17 mouse cellular contexts compared by ENCODE assay signal in the genomic region with DNA sequence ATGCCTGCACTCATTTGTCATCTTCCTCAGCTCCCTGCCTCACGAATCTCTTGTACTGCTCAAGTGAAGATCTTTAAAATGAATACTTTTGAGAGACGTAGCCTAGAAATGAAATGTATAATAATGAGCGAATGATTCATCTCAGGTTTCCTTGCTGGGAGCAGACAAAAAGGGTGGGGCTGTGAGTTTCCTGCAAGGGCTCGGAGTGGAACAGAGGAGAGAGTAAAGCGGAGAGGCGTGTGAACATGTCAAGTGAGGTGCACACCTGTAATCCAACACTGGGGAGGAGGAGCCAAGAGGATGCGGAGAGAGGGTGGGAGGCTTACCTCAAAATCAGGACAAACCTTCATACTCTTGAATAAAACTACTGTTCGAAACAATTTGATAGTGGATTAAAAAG. TPM values are rescaled to one million over a fixed set of nuclear protein-coding genes. Genes with fewer than 3 reads are reported as not detected.
DNase-seq lines count a peak whose midpoint lies in the region; ATAC-seq and TF ChIP-seq lines count a peak whose summit lies in the region.
"Had no signal": no experiment of that assay in that cellular context is flagged by ENCODE, and none has a peak within 500 bp of the region (broad histone marks: within the 10 kb centered on the region; RNA-seq: fewer than 3 reads in every experiment).

No protein-coding gene starts in this region.

- H3K4me2 ChIP-seq in kidney, embryonic 14.5 days (replicated peaks; ENCODE audit: low read depth, low read length), result no peak overlapping the region
- H3K4me2 ChIP-seq: neural tube, embryonic 12.5 days had no signal

- ATAC-seq in frontal cortex, adult (ENCODE audit: low TSS enrichment), result peak; percentile 48; the same call in 1 of the 2 replicates
- ATAC-seq in kidney, embryonic 14.5 days (ENCODE audit: low FRiP score, low TSS enrichment), result peak; percentile 76; the same call in 1 of the 2 replicates
- ATAC-seq: hindbrain, embryonic 16.5 days; midbrain, embryonic 16.5 days had no signal

- no peaks in the 10 kb centered on the region for H3K9me3 ChIP-seq in kidney, embryonic 14.5 days (ENCODE audit: control insufficient read depth, low read length)
- H3K9me3 ChIP-seq: neural tube, embryonic 12.5 days had no signal

- H3K4me1 ChIP-seq in kidney, embryonic 14.5 days (ENCODE audit: control insufficient read depth, insufficient read depth, low read length), result no peaks in the 10 kb centered on the region
- peaks cover 6% of the 10 kb centered on the region; the same call in 1 of the 2 replicates for H3K4me1 ChIP-seq in embryonic fibroblast, embryonic 13.5 days (ENCODE audit: control insufficient read depth, insufficient read depth, low read length)
- H3K4me1 ChIP-seq: neural tube, embryonic 12.5 days had no signal

- H3K27me3 ChIP-seq in kidney, embryonic 14.5 days (ENCODE audit: control insufficient read depth, insufficient read depth, low read length), result no peaks in the 10 kb centered on the region
- H3K27me3 ChIP-seq: neural tube, embryonic 12.5 days had no signal

- WGBS in kidney, embryonic 14.5 days, result 53% methylated on average over 8 of the region's 8 CpGs

- DNase-seq in frontal cortex, postnatal 36 days (ENCODE audit: low spot score in 2 of 2), result no peak
- DNase-seq in kidney, adult 11 months, result no peak
- peak; percentile 56 for DNase-seq in 3T3-L1 (ENCODE audit: low read depth, low spot score)
- no peak for DNase-seq in gastrocnemius, adult 2 months
- no peak for DNase-seq in gastrocnemius, postnatal 14 days
- DNase-seq: B cell, adult 2 months; cerebellum, adult 18-20 months; gastrocnemius, postnatal 10 days; kidney, postnatal 4 days; retina, postnatal 1 day had no signal

- intact Hi-C loops in gastrocnemius, adult 2 months (cut with DNase I), result no loop called here
- intact Hi-C loops in gastrocnemius, postnatal 14 days (cut with DNase I; ENCODE audit: low total_unique reads), result no loop called here

- no peak overlapping the region for H3K9ac ChIP-seq in kidney, embryonic 14.5 days (ENCODE audit: low read depth, low read length)
- H3K9ac ChIP-seq: neural tube, embryonic 12.5 days had no signal

- TF ChIP-seq POLR2A in embryonic fibroblast, embryonic 13.5 days (IDR thresholded peaks at IDR 0.05; ENCODE audit: low read depth, low read length), result no peak

- H3K27ac ChIP-seq in kidney, embryonic 14.5 days (ENCODE audit: low read depth, low read length), result no peak overlapping the region
- peak overlapping the region; percentile 59 for H3K27ac ChIP-seq in embryonic fibroblast, embryonic 13.5 days (ENCODE audit: insufficient read depth, low read length)
- no peak overlapping the region for H3K27ac ChIP-seq in gastrocnemius, adult 2 months
- H3K27ac ChIP-seq: macrophage; neural tube, embryonic 12.5 days had no signal

- peaks cover 20% of the 10 kb centered on the region for H3K36me3 ChIP-seq in kidney, embryonic 14.5 days (ENCODE audit: control insufficient read depth, insufficient read depth, low read length)

- no peak overlapping the region for H3K4me3 ChIP-seq in kidney, embryonic 14.5 days (ENCODE audit: low read length)
- H3K4me3 ChIP-seq in embryonic fibroblast, embryonic 13.5 days (ENCODE audit: insufficient read depth, low read length), result no peak overlapping the region
- H3K4me3 ChIP-seq in gastrocnemius, adult 2 months, result no peak overlapping the region
- H3K4me3 ChIP-seq: neural tube, embryonic 12.5 days had no signal

- no peak for TF ChIP-seq CTCF in embryonic fibroblast, embryonic 13.5 days (IDR thresholded peaks at IDR 0.05; ENCODE audit: borderline replicate concordance, insufficient read depth, low read length)
- no peak for TF ChIP-seq CTCF in gastrocnemius, adult 2 months (IDR thresholded peaks at IDR 0.05)

RNA-seq across cellular contexts. Expression of gene Wdsub1, which starts 14.4 kb away (rescaled TPM):
- 31.7 and 37.5 TPM in 2 replicates for polyA plus RNA-seq in kidney, embryonic 14.5 days (2014; fragmentation: Nextera tagmentation; extraction: Ambion mirVana)
- 15.1 and 18.5 TPM in 2 replicates for polyA plus RNA-seq in embryonic fibroblast, embryonic 13.5 days (2011; ENCODE audit: insufficient read length, low read depth, missing spikeins)
- total RNA-seq in gastrocnemius, adult 2 months (2021), result 10 to 100 TPM; 12.0 to 18.4 TPM
- total RNA-seq in gastrocnemius, postnatal 14 days (2021), result 10 to 100 TPM; 15.5 to 17.7 TPM
